Mouse (Mus musculus) G1E (cell line): Measurements from ENCODE around the gene Cdk14.

Experiments
- CTCF ChIP-seq: IDR thresholded peaks from 2 replicates; pipeline ENCODE4 v1.5.1; 2012; ENCODE audit warnings: low read depth, low read length, inconsistent platforms, mixed read lengths
- GATA1 ChIP-seq: IDR thresholded peaks from 2 replicates; pipeline ENCODE4 v1.6.1; 2012; ENCODE audit warnings: borderline replicate concordance, low read length, inconsistent platforms, mixed read lengths
- POLR2AphosphoS5 ChIP-seq: IDR thresholded peaks from 2 replicates; pipeline ENCODE4 v1.6.1; 2012; ENCODE audit warnings: low read depth, low read length, inconsistent platforms; ENCODE audit not compliant: insufficient replicate concordance

- no peak for TF ChIP-seq CTCF
- TF ChIP-seq POLR2AphosphoS5: no peak
- TF ChIP-seq GATA1: no peak
These were observed 127.1 kb downstream of the Cdk14 start for GRCm38 (mm10) chr5:5292830-5293542.
